Mouse (Mus musculus) hindbrain, postnatal 0 days (tissue): ENCODE measurements around the gene Gabrb1. TPM values are rescaled to one million over a fixed set of nuclear protein-coding genes. Genes with fewer than 3 reads are reported as not detected.
A peak's percentile ranks its signal among the peaks of the same experiment; 100 is the strongest.

Source experiments
- ATAC-seq: fragments of 200-750 bp; cut with Nextera tagmentation; 2 replicates; pipeline ENCODE4 v1.8.0; 2017; ENCODE audit warnings: mild to moderate bottlenecking, moderate TSS enrichment, moderate library complexity
- DNase-seq: peaks from one replicate; pipeline ENCODE4 v3.0.0-alpha.2; 2015; ENCODE audit warnings: low spot score
- H3K27ac ChIP-seq: fragments of 300-500 bp; sonication (generic); 2 replicates; pipeline ENCODE4 v1.5.1; 2014; ENCODE audit warnings: mild to moderate bottlenecking
- H3K27me3 ChIP-seq: fragments of 300-500 bp; sonication (generic); 2 replicates; pipeline ENCODE4 v1.6.1; 2014; ENCODE audit warnings: low read length, mixed read lengths; ENCODE audit not compliant: insufficient read depth
- H3K36me3 ChIP-seq: fragments of 300-500 bp; sonication (generic); 2 replicates; pipeline ENCODE4 v1.6.1; 2014; ENCODE audit warnings: low read length, mixed read lengths; ENCODE audit not compliant: insufficient read depth
- H3K4me1 ChIP-seq: fragments of 300-500 bp; sonication (generic); 2 replicates; pipeline ENCODE4 v1.6.1; 2014; ENCODE audit warnings: antibody characterized with exemption, low read length, mixed read lengths; ENCODE audit not compliant: insufficient read depth
- H3K4me2 ChIP-seq: fragments of 300-500 bp; sonication (generic); 2 replicates; pipeline ENCODE4 v1.6.1; 2014; ENCODE audit warnings: low read depth, mild to moderate bottlenecking, low read length, moderate library complexity, mixed read lengths
- H3K4me3 ChIP-seq: fragments of 300-500 bp; sonication (generic); 2 replicates; pipeline ENCODE4 v1.5.1; 2014; ENCODE audit warnings: low read length
- H3K9ac ChIP-seq: fragments of 300-500 bp; sonication (generic); replicated peaks from 2 replicates; pipeline ENCODE4 v1.6.1; 2014; ENCODE audit warnings: mild to moderate bottlenecking, low read length, moderate library complexity, mixed read lengths
- H3K9me3 ChIP-seq: fragments of 300-500 bp; sonication (generic); 2 replicates; pipeline ENCODE4 v1.6.1; 2016; ENCODE audit warnings: low read length, mixed read lengths
- CTCF ChIP-seq: IDR thresholded peaks from 2 replicates; pipeline ENCODE4 v1.5.1; 2016; ENCODE audit warnings: antibody characterized with exemption, control low read depth, low read depth
- WGBS: fragments of 180-500 bp; shearing (Covaris S2); extraction: QIAGEN DNeasy Blood & Tissue Kit; methylation state at CpG from one replicate; pipeline ENCODE4 v1.1.7; 2014; 5-methylcytosine and 5-hydroxymethylcytosine counted together
- polyA plus RNA-seq: library from polyadenylated mRNA; unstranded; fragments of >200 nt; fragmentation: Nextera tagmentation; extraction: Ambion mirVana; gene quantifications from 2 replicates; pipeline ENCODE4 v1.2.1, GENCODE M21; 2015
- total RNA-seq: library from RNA; depleted of rRNA; stranded (reverse); fragments of >200 nt; gene quantifications from 2 replicates; pipeline ENCODE4 v1.2.3, GENCODE M21; 2014

Gabrb1 gene
- total and polyA plus RNA-seq, 2 experiments from 2014 or later: 12.3 to 37.3 TPM

DNA sequence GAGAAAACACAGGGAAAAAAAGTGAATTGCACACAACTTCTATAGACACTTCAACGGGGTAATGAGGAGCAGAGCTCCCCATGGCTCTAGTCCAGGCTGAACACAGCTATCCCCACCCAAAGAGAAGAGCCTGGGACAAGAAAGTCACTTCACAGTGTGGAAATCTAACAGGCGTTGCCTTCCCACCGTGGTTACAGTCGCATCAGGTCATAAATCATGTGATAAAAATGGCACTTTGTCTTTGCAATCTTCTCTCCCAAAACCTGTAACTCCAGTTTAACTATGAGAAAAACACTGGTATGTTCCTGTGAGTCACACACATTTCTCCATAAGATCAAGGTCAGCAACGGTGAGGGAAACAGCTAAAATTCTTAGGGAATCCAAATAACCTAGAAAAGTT, 498.7 kb downstream of the Gabrb1 start:
- no peaks in the 10 kb centered on the region for H3K27me3 ChIP-seq
- no peak overlapping the region for H3K9ac ChIP-seq
- no peaks in the 10 kb centered on the region for H3K4me1 ChIP-seq
- peaks cover 17% of the 10 kb centered on the region; the same call in 1 of the 2 replicates for H3K36me3 ChIP-seq
- WGBS: 95% methylated on average over 5 of the region's 5 CpGs
- no peak overlapping the region for H3K4me3 ChIP-seq
- TF ChIP-seq CTCF: no peak
- H3K4me2 ChIP-seq: no peak overlapping the region
- ATAC-seq (no peak), DNase-seq (no peak)
- H3K9me3 ChIP-seq: no peaks in the 10 kb centered on the region
- H3K27ac ChIP-seq: no peak overlapping the region

DNA sequence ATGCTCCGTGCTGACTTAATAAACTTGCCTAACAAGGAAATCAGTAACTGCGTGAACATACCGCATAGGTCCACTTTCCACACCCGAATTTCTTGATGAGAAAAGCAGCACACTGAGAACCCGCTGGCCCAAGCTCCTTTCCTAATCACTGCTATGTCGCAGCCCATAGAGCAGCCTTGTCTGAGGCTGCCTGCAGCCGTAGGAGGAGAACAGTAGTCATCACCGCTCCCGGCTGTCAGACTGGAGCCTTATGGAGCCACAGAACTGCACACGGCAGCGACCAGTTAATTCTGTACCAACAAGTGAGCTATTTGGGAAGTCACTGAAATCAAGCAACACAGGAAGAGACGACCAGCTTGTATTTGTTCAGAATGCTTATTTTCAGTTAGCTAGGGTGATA, 500.8 kb downstream of the Gabrb1 start:
- DNase-seq (no peak), ATAC-seq (no peak)
- H3K27ac ChIP-seq: no peak overlapping the region
- TF ChIP-seq CTCF: no peak
- H3K4me2 ChIP-seq: no peak overlapping the region
- H3K4me3 ChIP-seq: no peak overlapping the region
- H3K9me3 ChIP-seq: no peaks in the 10 kb centered on the region
- H3K4me1 ChIP-seq: no peaks in the 10 kb centered on the region
- no peaks in the 10 kb centered on the region for H3K27me3 ChIP-seq
- 94% methylated on average over 12 of the region's 12 CpGs for WGBS
- H3K36me3 ChIP-seq: peaks cover 21% of the 10 kb centered on the region; the same call in 1 of the 2 replicates
- no peak overlapping the region for H3K9ac ChIP-seq

- H3K9me3 ChIP-seq: no peaks in the 10 kb centered on the region
- peaks cover 21% of the 10 kb centered on the region; the same call in 1 of the 2 replicates for H3K36me3 ChIP-seq
- no peak overlapping the region for H3K27ac ChIP-seq
- no peak for TF ChIP-seq CTCF
- H3K9ac ChIP-seq: no peak overlapping the region
- ATAC-seq: no peak
- H3K4me3 ChIP-seq: no peak overlapping the region
- no peaks in the 10 kb centered on the region for H3K27me3 ChIP-seq
- WGBS: 86% methylated on average over 6 of the region's 6 CpGs
- H3K4me2 ChIP-seq: no peak overlapping the region
- no peaks in the 10 kb centered on the region for H3K4me1 ChIP-seq
- no peak for DNase-seq
Measured at GRCm38 (mm10) chr5:72159537-72159936, 501.6 kb downstream of the Gabrb1 start.

DNA sequence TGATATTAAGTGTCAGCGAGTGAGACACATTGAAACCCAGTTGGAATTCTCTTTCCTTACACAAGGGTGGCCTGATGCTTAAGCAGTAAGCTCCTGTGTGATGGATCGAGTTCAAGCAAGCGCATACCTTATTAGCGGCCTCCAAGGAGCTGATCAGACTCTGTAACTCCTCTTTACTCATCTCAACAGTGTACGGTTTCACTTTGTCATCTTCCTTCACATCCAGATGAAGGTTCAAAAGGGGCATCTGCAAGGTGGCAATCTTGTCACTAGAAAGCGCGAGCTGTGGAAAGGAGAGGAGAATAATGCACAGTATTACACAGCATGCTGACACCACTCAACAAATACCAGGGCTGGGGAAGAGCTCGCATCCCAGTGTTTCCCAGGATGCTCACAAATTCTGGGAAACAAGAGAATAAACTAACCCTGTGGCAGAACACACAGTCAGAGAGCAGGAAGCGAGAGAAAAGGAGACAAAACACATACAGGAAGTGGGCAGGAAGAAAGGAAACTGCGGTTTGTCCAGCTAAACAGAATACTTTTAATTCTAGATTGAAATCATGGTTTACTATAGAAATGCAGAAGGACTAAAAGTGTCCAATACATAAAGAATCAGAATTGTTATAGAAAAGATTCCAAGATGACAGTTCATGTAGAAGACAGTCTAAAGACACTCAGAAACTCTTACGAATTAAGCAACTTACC, 503.0 kb downstream of the Gabrb1 start:
- Histone ChIP-seq H3K4me1 (peaks cover 3% of the 10 kb centered on the region; the same call in 1 of the 2 replicates), H3K4me3 (no peak overlapping the region), H3K27me3 (no peaks in the 10 kb centered on the region), H3K27ac (no peak overlapping the region), H3K4me2 (no peak overlapping the region), H3K9ac (no peak overlapping the region), H3K36me3 (peaks cover 21% of the 10 kb centered on the region; the same call in 1 of the 2 replicates), H3K9me3 (no peaks in the 10 kb centered on the region)
- DNase-seq: no peak
- no peak for ATAC-seq
- 90% methylated on average over 11 of the region's 11 CpGs for WGBS
- no peak for TF ChIP-seq CTCF

- peaks cover 14% of the 10 kb centered on the region for H3K4me1 ChIP-seq
- no peak overlapping the region for H3K9ac ChIP-seq
- no peak overlapping the region for H3K4me2 ChIP-seq
- no peak for TF ChIP-seq CTCF
- no peak for DNase-seq
- no peak overlapping the region for H3K27ac ChIP-seq
- 87% methylated on average over 5 of the region's 5 CpGs for WGBS
- no peak overlapping the region for H3K4me3 ChIP-seq
- no peak for ATAC-seq
- peaks cover 18% of the 10 kb centered on the region; the same call in 1 of the 2 replicates for H3K36me3 ChIP-seq
- no peaks in the 10 kb centered on the region for H3K27me3 ChIP-seq
- H3K9me3 ChIP-seq: no peaks in the 10 kb centered on the region
Measured at GRCm38 (mm10) chr5:72162855-72163254, 504.9 kb downstream of the Gabrb1 start.

DNA sequence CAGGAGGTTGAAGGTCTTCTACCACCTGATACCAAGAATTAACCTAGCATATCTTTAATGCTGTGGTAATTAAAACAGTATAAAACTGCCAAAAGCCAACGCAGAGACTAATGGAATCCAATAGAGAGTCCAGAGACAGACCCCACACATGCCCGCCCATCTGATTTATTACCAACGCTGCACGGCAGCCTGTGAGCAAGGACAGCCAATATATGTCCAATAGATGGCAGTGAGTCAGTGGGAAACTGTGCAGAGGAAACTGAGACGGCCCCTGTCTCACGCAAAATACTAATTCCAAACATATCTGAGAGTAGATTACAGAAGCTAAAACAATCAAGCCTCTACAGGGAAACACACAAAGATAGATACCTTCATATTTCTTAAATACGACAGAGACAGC, 506.5 kb downstream of the Gabrb1 start:
- WGBS: 68% methylated on average over 7 of the region's 7 CpGs
- TF ChIP-seq CTCF: peak; percentile 30; the same call in 1 of the 2 replicates
- Histone ChIP-seq H3K9ac (no peak overlapping the region), H3K4me3 (no peak overlapping the region), H3K9me3 (no peaks in the 10 kb centered on the region), H3K36me3 (peaks cover 18% of the 10 kb centered on the region; the same call in 1 of the 2 replicates), H3K27me3 (no peaks in the 10 kb centered on the region), H3K4me2 (no peak overlapping the region), H3K27ac (no peak overlapping the region), H3K4me1 (peaks cover 14% of the 10 kb centered on the region)
- no peak for DNase-seq
- ATAC-seq: no peak
